Mouse (Mus musculus) midbrain, embryonic 16.5 days (tissue): Measurements from ENCODE around the gene Asphd1. TPM values are rescaled to one million over a fixed set of nuclear protein-coding genes. Genes with fewer than 3 reads are reported as not detected.

Source experiments
- ATAC-seq: fragments of 200-750 bp; cut with Nextera tagmentation; 2 replicates; pipeline ENCODE4 v1.8.0; 2017; ENCODE audit warnings: moderate TSS enrichment
- H3K27ac ChIP-seq: fragments of 300-500 bp; sonication (generic); 2 replicates; pipeline ENCODE4 v1.5.1; 2014; ENCODE audit warnings: mild to moderate bottlenecking, low read length, mixed read lengths
- H3K27me3 ChIP-seq: fragments of 300-500 bp; sonication (generic); 2 replicates; pipeline ENCODE4 v1.6.1; 2014; ENCODE audit warnings: low read depth, low read length, mixed read lengths; ENCODE audit not compliant: control insufficient read depth, insufficient read depth
- H3K36me3 ChIP-seq: fragments of 300-500 bp; sonication (generic); 2 replicates; pipeline ENCODE4 v1.6.1; 2014; ENCODE audit warnings: mild to moderate bottlenecking, low read length, moderate library complexity, mixed read lengths; ENCODE audit not compliant: control insufficient read depth, insufficient read depth
- H3K4me1 ChIP-seq: fragments of 300-500 bp; sonication (generic); 2 replicates; pipeline ENCODE4 v1.6.1; 2014; ENCODE audit warnings: mild to moderate bottlenecking, low read length, mixed read lengths; ENCODE audit not compliant: control insufficient read depth, insufficient read depth
- H3K4me2 ChIP-seq: fragments of 300-500 bp; sonication (generic); 2 replicates; pipeline ENCODE4 v1.6.1; 2014; ENCODE audit warnings: mild to moderate bottlenecking, low read length, mixed read lengths
- H3K4me3 ChIP-seq: fragments of 300-500 bp; sonication (generic); 2 replicates; pipeline ENCODE4 v1.5.1; 2014; ENCODE audit warnings: low read depth, mild to moderate bottlenecking, low read length, moderate library complexity, mixed read lengths
- H3K9ac ChIP-seq: fragments of 300-500 bp; sonication (generic); 2 replicates; pipeline ENCODE4 v1.6.1; 2014; ENCODE audit warnings: low read depth, low read length, mixed read lengths
- H3K9me3 ChIP-seq: fragments of 300-500 bp; sonication (generic); replicated peaks from 2 replicates; pipeline ENCODE4 v1.6.1; 2014; ENCODE audit warnings: mild to moderate bottlenecking, low read length, mixed read lengths; ENCODE audit not compliant: control insufficient read depth, poor library complexity, severe bottlenecking
- WGBS: fragments of 180-500 bp; shearing (Covaris S2); extraction: QIAGEN DNeasy Blood & Tissue Kit; methylation state at CpG from one replicate; pipeline ENCODE4 v1.1.7; 2014; 5-methylcytosine and 5-hydroxymethylcytosine counted together
- polyA plus RNA-seq: library from polyadenylated mRNA; unstranded; fragments of >200 nt; fragmentation: Nextera tagmentation; extraction: Ambion mirVana; gene quantifications from 2 replicates; pipeline ENCODE4 v1.2.1, GENCODE M21; 2015

Asphd1 gene
- polyA plus RNA-seq, 1 experiment from 2014 or later: 10.4 TPM

- H3K9me3 ChIP-seq: no peaks in the 10 kb centered on the region
- H3K4me1 ChIP-seq: peaks cover 10% of the 10 kb centered on the region
- H3K27me3 ChIP-seq: no peaks in the 10 kb centered on the region
- peaks cover 15% of the 10 kb centered on the region for H3K36me3 ChIP-seq
- peak overlapping the region; percentile 96; the same call in 1 of the 2 replicates for H3K27ac ChIP-seq
- ATAC-seq: 0 out of 2 replicates have a peak, but pooled peaks have one; percentile 0
- H3K9ac ChIP-seq: peak overlapping the region; percentile 95
- peak overlapping the region; percentile 76 for H3K4me3 ChIP-seq
- 26% methylated on average over 14 of the region's 14 CpGs for WGBS
- peak overlapping the region; percentile 83 for H3K4me2 ChIP-seq
Measured at GRCm38 (mm10) chr7:126976878-126977459, 27.6 kb upstream of the Asphd1 start.

- H3K27me3 ChIP-seq: no peaks in the 10 kb centered on the region
- WGBS: 0% methylated on average over 55 of the region's 55 CpGs
- peak within 1 kb of the TSS; percentile 96 for H3K27ac ChIP-seq
- H3K9ac ChIP-seq: peak within 1 kb of the TSS; percentile 95
- no peaks in the 10 kb centered on the region for H3K9me3 ChIP-seq
- H3K4me2 ChIP-seq: peak within 1 kb of the TSS; percentile 83
- ATAC-seq: peak; percentile 96
- peaks cover 10% of the 10 kb centered on the region for H3K4me1 ChIP-seq
- H3K36me3 ChIP-seq: peaks cover 21% of the 10 kb centered on the region
- peak within 1 kb of the TSS; percentile 76 for H3K4me3 ChIP-seq
Measured at GRCm38 (mm10) chr7:126975950-126976866, 26.8 kb upstream of the Asphd1 start, which contains the start of gene Cdiptos. TSS of gene Cdiptos (minus strand) at chr7:126976098.

GRCm38 (mm10) chr7:126975893-126975949 lies 26.3 kb upstream of the Asphd1 start, which contains the start of gene Cdipt:
TSS of gene Cdipt (plus strand) at chr7:126975914.
- no peak for ATAC-seq
- H3K4me1 ChIP-seq: peaks cover 10% of the 10 kb centered on the region
- peak within 1 kb of the TSS; percentile 96 for H3K27ac ChIP-seq
- peak within 1 kb of the TSS; percentile 95 for H3K9ac ChIP-seq
- H3K27me3 ChIP-seq: no peaks in the 10 kb centered on the region
- 5% methylated on average over 1 of the region's 1 CpGs for WGBS
- peaks cover 22% of the 10 kb centered on the region for H3K36me3 ChIP-seq
- H3K4me2 ChIP-seq: peak within 1 kb of the TSS; percentile 83
- H3K9me3 ChIP-seq: no peaks in the 10 kb centered on the region
- H3K4me3 ChIP-seq: peak within 1 kb of the TSS; percentile 76

- Histone ChIP-seq H3K36me3 (peaks cover 24% of the 10 kb centered on the region), H3K9me3 (no peaks in the 10 kb centered on the region), H3K4me3 (peak overlapping the region; percentile 76; the same call in 1 of the 2 replicates), H3K4me2 (peak overlapping the region; percentile 37), H3K9ac (no peak overlapping the region), H3K27me3 (no peaks in the 10 kb centered on the region), H3K4me1 (peaks cover 10% of the 10 kb centered on the region), H3K27ac (peak overlapping the region; percentile 23; the same call in 1 of the 2 replicates)
- no peak; the same call in 1 of the 2 replicates for ATAC-seq
- WGBS: 15% methylated on average over 8 of the region's 8 CpGs
Measured at GRCm38 (mm10) chr7:126975493-126975892, 26.1 kb upstream of the Asphd1 start.

GRCm38 (mm10) chr7:126967361-126967760 lies 18.0 kb upstream of the Asphd1 start:
- Histone ChIP-seq H3K36me3 (peaks cover 63% of the 10 kb centered on the region), H3K4me3 (no peak overlapping the region), H3K27ac (no peak overlapping the region), H3K9me3 (no peaks in the 10 kb centered on the region), H3K4me1 (no peaks in the 10 kb centered on the region), H3K27me3 (no peaks in the 10 kb centered on the region), H3K4me2 (no peak overlapping the region), H3K9ac (no peak overlapping the region)
- ATAC-seq: no peak
- WGBS: 60% methylated on average over 6 of the region's 6 CpGs

- Histone ChIP-seq H3K36me3 (peaks cover 61% of the 10 kb centered on the region), H3K4me3 (no peak overlapping the region), H3K27me3 (peaks cover 3% of the 10 kb centered on the region), H3K4me2 (no peak overlapping the region), H3K27ac (no peak overlapping the region), H3K4me1 (no peaks in the 10 kb centered on the region), H3K9ac (no peak overlapping the region), H3K9me3 (no peaks in the 10 kb centered on the region)
- 55% methylated on average over 3 of the region's 3 CpGs for WGBS
- ATAC-seq: no peak
Measured at GRCm38 (mm10) chr7:126965568-126965967, 16.2 kb upstream of the Asphd1 start.

- H3K4me1 ChIP-seq: no peaks in the 10 kb centered on the region
- ATAC-seq: no peak
- 27% methylated on average over 19 of the region's 19 CpGs for WGBS
- peaks cover 3% of the 10 kb centered on the region for H3K27me3 ChIP-seq
- no peak overlapping the region for H3K4me2 ChIP-seq
- no peaks in the 10 kb centered on the region for H3K9me3 ChIP-seq
- H3K9ac ChIP-seq: no peak overlapping the region
- no peak overlapping the region for H3K27ac ChIP-seq
- peaks cover 52% of the 10 kb centered on the region for H3K36me3 ChIP-seq
- H3K4me3 ChIP-seq: no peak overlapping the region
Measured at GRCm38 (mm10) chr7:126963548-126964286, 14.3 kb upstream of the Asphd1 start.

GRCm38 (mm10) chr7:126961965-126962364 lies 12.6 kb upstream of the Asphd1 start:
- Histone ChIP-seq H3K27me3 (peaks cover 3% of the 10 kb centered on the region), H3K4me2 (no peak overlapping the region), H3K27ac (no peak overlapping the region), H3K9ac (no peak overlapping the region), H3K9me3 (no peaks in the 10 kb centered on the region), H3K36me3 (peaks cover 43% of the 10 kb centered on the region), H3K4me3 (no peak overlapping the region), H3K4me1 (no peaks in the 10 kb centered on the region)
- WGBS: 91% methylated on average over 4 of the region's 4 CpGs
- no peak for ATAC-seq

GRCm38 (mm10) chr7:126961095-126961494 lies 11.7 kb upstream of the Asphd1 start:
- 91% methylated on average over 5 of the region's 5 CpGs for WGBS

More at GRCm38 (mm10) chr7:126961095-126961494, 11.7 kb upstream of the Asphd1 start:
- Histone ChIP-seq H3K27ac (no peak overlapping the region), H3K4me1 (no peaks in the 10 kb centered on the region), H3K36me3 (peaks cover 38% of the 10 kb centered on the region), H3K4me2 (no peak overlapping the region), H3K4me3 (no peak overlapping the region), H3K27me3 (peaks cover 3% of the 10 kb centered on the region), H3K9me3 (no peaks in the 10 kb centered on the region), H3K9ac (no peak overlapping the region)
- ATAC-seq: no peak
